Mouse (Mus musculus) testis, adult 2 months (tissue): ENCODE measurements around the gene Etl4.

ENCODE experiments used
- CTCF ChIP-seq: fragments of 200-500 bp; IDR thresholded peaks from 2 replicates; pipeline ENCODE4 v1.5.1; 2012; ENCODE audit warnings: low read depth, mild to moderate bottlenecking, inconsistent platforms, low read length, moderate library complexity; ENCODE audit not compliant: control insufficient read depth, insufficient read depth, insufficient replicate concordance
- POLR2A ChIP-seq: fragments of 200-500 bp; IDR thresholded peaks from 2 replicates; pipeline ENCODE4 v1.6.1; 2012; ENCODE audit warnings: low read depth, mild to moderate bottlenecking, inconsistent platforms, low read length, moderate library complexity; ENCODE audit not compliant: control insufficient read depth

DNA sequence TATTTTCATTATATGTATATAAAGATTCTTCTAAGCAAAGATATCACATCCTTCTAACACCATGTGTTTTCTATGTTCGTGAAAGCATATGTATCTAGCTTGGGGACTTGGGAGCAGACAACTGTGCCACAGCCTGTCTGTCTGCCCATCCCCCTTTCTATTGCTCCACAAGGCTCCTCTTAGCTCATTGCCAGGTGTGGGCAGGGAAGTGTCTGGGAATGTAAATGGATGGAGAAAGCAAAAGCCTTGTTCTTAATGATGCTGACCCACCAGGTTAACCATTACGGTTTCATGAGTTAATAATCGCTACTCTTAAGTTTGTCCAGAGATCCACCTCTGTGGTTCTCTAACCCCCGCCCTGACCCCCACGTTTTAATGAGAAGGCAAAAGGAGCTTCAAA, 439.7 kb downstream of the Etl4 start:
- TF ChIP-seq CTCF (no peak), POLR2A (no peak)
